Mouse (Mus musculus): ENCODE data around the gene 2210407C18Rik. TPM values are rescaled to one million over a fixed set of nuclear protein-coding genes. Genes with fewer than 3 reads are reported as not detected.
A peak's percentile ranks its signal among the peaks of the same experiment; 100 is the strongest.

Gene 2210407C18Rik
- polyA plus RNA-seq (2014; fragmentation: Nextera tagmentation; extraction: Ambion mirVana) = not detected in 2 replicates

DNA sequence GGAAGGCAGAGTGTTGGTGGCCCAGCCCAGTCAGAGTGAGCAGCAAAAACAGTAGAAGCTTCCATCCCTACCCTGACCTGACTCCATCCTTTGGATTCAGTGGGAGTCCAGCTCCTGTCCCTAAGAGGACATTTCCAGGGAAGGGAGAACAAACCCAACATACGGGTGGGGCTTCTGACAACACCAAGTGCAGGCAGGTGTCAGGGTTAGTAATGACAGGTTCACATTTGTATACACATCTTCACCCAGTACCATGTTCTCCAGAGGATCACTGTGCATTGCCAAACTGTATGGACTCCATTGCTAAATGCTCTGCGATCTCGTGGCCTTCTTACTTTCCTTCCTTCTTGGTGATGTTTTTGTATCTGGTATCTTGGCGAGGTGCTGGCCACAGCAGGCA is at the start of gene 2210407C18Rik:
TSS of gene 2210407C18Rik (minus strand) at position 101 of the 400 bp plus-strand sequence.
- no peak for DNase-seq (ENCODE audit: low spot score)
- Histone ChIP-seq H3K9ac (no peak within 1 kb of the TSS), H3K36me3 (replicated peaks; ENCODE audit: control insufficient read depth, insufficient read depth) (no peaks in the 10 kb centered on the region), H3K4me1 (replicated peaks; ENCODE audit: control insufficient read depth, insufficient read depth, low read length) (no peaks in the 10 kb centered on the region), H3K27ac (no peak within 1 kb of the TSS), H3K9me3 (ENCODE audit: control insufficient read depth, low read length) (no peaks in the 10 kb centered on the region), H3K4me3 (replicated peaks; ENCODE audit: low read length) (no peak within 1 kb of the TSS), H3K4me2 (replicated peaks) (no peak within 1 kb of the TSS), H3K27me3 (ENCODE audit: control insufficient read depth, insufficient read depth, low read length) (no peaks in the 10 kb centered on the region)
- 89% methylated on average over 4 of the region's 4 CpGs for WGBS
- ATAC-seq (ENCODE audit: low FRiP score) = no peak

DNA sequence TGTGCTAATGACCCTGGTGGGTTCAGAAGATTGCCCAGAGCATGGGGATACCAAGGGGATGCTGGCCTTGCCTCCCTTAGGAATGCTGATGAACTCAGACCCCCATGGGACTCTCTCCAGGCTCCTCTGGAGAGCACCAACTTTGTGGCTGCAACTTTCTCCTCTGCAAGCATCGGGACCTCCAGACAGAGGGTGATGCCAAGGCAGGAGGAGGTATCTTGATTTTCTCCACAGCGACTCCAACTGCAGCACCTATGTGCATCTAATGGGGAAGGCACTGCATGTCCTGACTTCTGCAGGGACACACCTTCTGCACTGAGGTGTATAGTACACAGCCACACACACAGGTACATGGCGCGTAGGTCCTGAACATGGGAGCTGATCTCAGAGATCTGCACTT is 42.7 kb upstream of the 2210407C18Rik start, which contains the start of gene Olfr322:
TSS of gene Olfr322 (plus strand) at position 187 of the 400 bp plus-strand sequence.
- no peak within 1 kb of the TSS for H3K27ac ChIP-seq
- H3K27me3 ChIP-seq (ENCODE audit: control insufficient read depth, insufficient read depth, low read length) = no peaks in the 10 kb centered on the region
- WGBS = 85% methylated on average over 4 of the region's 4 CpGs
- no peak within 1 kb of the TSS for H3K4me3 ChIP-seq (replicated peaks; ENCODE audit: low read length)
- no peak within 1 kb of the TSS for H3K4me2 ChIP-seq (replicated peaks)
- H3K9me3 ChIP-seq (ENCODE audit: control insufficient read depth, low read length) = no peaks in the 10 kb centered on the region
- no peak for DNase-seq (ENCODE audit: low spot score)
- no peaks in the 10 kb centered on the region for H3K4me1 ChIP-seq (replicated peaks; ENCODE audit: control insufficient read depth, insufficient read depth, low read length)
- no peaks in the 10 kb centered on the region for H3K36me3 ChIP-seq (replicated peaks; ENCODE audit: control insufficient read depth, insufficient read depth)
- no peak for ATAC-seq (ENCODE audit: low FRiP score)
- no peak within 1 kb of the TSS for H3K9ac ChIP-seq

DNA sequence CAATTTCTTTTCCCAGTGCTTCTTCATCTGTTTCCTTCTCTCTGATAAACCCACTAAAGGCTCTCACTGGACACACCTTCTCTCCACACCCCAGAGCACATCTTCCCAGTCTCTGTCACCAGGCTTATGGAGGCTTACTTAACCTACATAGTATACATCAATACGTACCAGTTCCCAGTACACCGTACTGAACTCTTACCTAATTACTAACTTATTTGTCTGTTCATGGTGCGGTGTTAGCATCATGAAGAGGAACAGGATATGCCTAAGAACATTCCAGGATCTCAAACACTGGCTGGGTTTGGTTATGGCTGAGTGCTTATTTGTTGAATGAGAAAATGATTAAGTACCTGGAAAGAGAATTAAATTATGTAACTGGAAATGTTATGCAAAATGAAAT is 39.3 kb upstream of the 2210407C18Rik start:
- no peak for ATAC-seq (ENCODE audit: low FRiP score)
- H3K4me2 ChIP-seq (replicated peaks) = no peak overlapping the region
- H3K4me1 ChIP-seq (replicated peaks; ENCODE audit: control insufficient read depth, insufficient read depth, low read length) = no peaks in the 10 kb centered on the region
- H3K9me3 ChIP-seq (ENCODE audit: control insufficient read depth, low read length) = no peaks in the 10 kb centered on the region
- no peak overlapping the region for H3K27ac ChIP-seq
- H3K27me3 ChIP-seq (ENCODE audit: control insufficient read depth, insufficient read depth, low read length) = no peaks in the 10 kb centered on the region
- no peak overlapping the region for H3K9ac ChIP-seq
- H3K36me3 ChIP-seq (replicated peaks; ENCODE audit: control insufficient read depth, insufficient read depth) = no peaks in the 10 kb centered on the region
- 91% methylated on average over 3 of the region's 3 CpGs for WGBS
- H3K4me3 ChIP-seq (replicated peaks; ENCODE audit: low read length) = no peak overlapping the region
- DNase-seq (ENCODE audit: low spot score) = no peak

DNA sequence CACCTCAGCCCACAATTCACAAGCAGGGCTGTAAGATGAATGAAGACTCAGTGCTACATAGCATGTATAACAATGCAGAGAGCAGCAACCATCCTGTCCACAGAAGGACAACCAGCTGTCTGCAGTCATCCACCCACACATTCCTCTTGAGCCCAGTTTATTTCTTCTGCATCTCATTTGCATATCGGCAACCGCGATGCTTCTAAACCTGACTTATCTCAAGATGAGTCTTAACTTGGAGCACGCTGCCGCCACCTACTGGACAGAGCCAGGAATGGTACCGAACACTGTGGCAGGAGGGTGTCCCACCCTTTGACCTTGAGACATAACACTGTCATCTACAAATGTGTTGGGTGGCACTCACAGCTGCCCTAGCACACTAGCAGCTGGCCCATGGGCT is 27.5 kb upstream of the 2210407C18Rik start:
- 37% methylated on average over 6 of the region's 6 CpGs for WGBS
- H3K9ac ChIP-seq = no peak overlapping the region
- H3K27me3 ChIP-seq (ENCODE audit: control insufficient read depth, insufficient read depth, low read length) = peaks cover 14% of the 10 kb centered on the region; the same call in 1 of the 2 replicates
- peaks cover 8% of the 10 kb centered on the region for H3K4me1 ChIP-seq (replicated peaks; ENCODE audit: control insufficient read depth, insufficient read depth, low read length)
- no peak overlapping the region for H3K27ac ChIP-seq
- H3K36me3 ChIP-seq (replicated peaks; ENCODE audit: control insufficient read depth, insufficient read depth) = no peaks in the 10 kb centered on the region
- H3K4me3 ChIP-seq (replicated peaks; ENCODE audit: low read length) = no peak overlapping the region
- no peak overlapping the region for H3K4me2 ChIP-seq (replicated peaks)
- ATAC-seq (ENCODE audit: low FRiP score) (no peak), DNase-seq (ENCODE audit: low spot score) (peak; percentile 40)
- H3K9me3 ChIP-seq (ENCODE audit: control insufficient read depth, low read length) = no peaks in the 10 kb centered on the region

DNA sequence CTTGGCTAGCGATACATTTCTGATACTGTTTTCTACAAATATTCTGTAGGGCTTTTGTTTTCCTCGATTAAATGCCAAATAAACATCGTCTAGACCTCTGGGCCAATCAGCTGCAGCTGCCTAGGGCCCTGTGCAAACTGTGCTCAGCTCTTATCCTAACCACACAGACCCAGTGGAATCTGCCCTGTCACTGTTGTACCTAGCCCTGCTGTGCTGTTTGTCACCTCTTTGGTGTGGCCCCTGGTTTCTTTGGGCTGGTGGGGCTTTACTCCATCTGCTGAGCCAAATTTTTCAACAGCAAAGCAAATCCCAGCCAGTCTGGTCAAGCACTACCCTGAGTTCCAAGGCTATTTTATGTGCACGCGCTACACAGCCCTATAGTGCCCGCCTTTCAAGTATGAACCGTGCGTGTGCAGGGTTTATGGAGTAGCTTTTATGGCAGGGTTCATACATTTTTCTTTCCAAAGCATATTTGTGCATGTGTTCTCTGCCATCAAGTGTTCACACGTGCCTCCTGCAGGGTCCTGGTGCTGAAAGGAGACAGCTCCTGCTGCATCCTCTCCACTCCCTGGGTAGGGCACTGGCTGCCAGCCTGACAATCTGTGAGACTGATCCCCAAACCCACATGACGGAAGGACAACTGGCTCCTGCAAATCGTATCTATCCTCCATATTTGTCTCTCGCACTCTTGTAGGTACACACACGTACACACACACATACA is 25.9 kb upstream of the 2210407C18Rik start:
- DNase-seq (ENCODE audit: low spot score) = no peak
- no peak overlapping the region for H3K4me2 ChIP-seq (replicated peaks)
- H3K9me3 ChIP-seq (ENCODE audit: control insufficient read depth, low read length) = no peaks in the 10 kb centered on the region
- no peak for ATAC-seq (ENCODE audit: low FRiP score)
- H3K4me3 ChIP-seq (replicated peaks; ENCODE audit: low read length) = no peak overlapping the region
- no peak overlapping the region for H3K9ac ChIP-seq
- no peaks in the 10 kb centered on the region for H3K36me3 ChIP-seq (replicated peaks; ENCODE audit: control insufficient read depth, insufficient read depth)
- 85% methylated on average over 13 of the region's 13 CpGs for WGBS
- H3K4me1 ChIP-seq (replicated peaks; ENCODE audit: control insufficient read depth, insufficient read depth, low read length) = peaks cover 8% of the 10 kb centered on the region
- H3K27ac ChIP-seq = no peak overlapping the region
- peaks cover 14% of the 10 kb centered on the region; the same call in 1 of the 2 replicates for H3K27me3 ChIP-seq (ENCODE audit: control insufficient read depth, insufficient read depth, low read length)

DNA sequence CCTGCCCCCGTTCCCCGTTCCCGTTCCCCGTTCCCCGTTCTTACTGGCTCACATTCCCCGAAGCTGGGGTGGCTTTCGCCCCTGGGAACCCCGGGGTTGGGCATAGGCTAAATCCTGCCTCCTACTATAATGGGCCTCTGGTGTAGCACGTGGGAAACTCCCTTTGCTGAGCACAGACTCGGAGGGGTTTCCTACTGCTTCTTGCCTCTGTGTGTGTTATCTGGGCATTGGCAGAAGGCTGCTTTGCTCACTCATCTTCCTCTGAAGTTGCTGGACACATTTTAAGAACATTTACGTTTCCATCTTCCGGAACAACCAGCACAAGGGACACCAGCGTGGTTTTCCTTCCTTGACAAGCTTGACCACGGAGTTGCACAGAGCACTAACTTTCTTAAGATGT is 25.2 kb upstream of the 2210407C18Rik start:
- DNase-seq (ENCODE audit: low spot score) (no peak), ATAC-seq (ENCODE audit: low FRiP score) (no peak)
- Histone ChIP-seq H3K4me1 (replicated peaks; ENCODE audit: control insufficient read depth, insufficient read depth, low read length) (peaks cover 8% of the 10 kb centered on the region), H3K4me3 (replicated peaks; ENCODE audit: low read length) (peak overlapping the region; percentile 35), H3K9ac (0 out of 2 replicates have a peak overlapping the region, but pooled peaks have one; percentile 54), H3K27me3 (ENCODE audit: control insufficient read depth, insufficient read depth, low read length) (peaks cover 14% of the 10 kb centered on the region; the same call in 1 of the 2 replicates), H3K9me3 (ENCODE audit: control insufficient read depth, low read length) (no peaks in the 10 kb centered on the region), H3K36me3 (replicated peaks; ENCODE audit: control insufficient read depth, insufficient read depth) (no peaks in the 10 kb centered on the region), H3K4me2 (replicated peaks) (peak overlapping the region; percentile 93), H3K27ac (no peak overlapping the region)
- WGBS = 27% methylated on average over 14 of the region's 14 CpGs

DNA sequence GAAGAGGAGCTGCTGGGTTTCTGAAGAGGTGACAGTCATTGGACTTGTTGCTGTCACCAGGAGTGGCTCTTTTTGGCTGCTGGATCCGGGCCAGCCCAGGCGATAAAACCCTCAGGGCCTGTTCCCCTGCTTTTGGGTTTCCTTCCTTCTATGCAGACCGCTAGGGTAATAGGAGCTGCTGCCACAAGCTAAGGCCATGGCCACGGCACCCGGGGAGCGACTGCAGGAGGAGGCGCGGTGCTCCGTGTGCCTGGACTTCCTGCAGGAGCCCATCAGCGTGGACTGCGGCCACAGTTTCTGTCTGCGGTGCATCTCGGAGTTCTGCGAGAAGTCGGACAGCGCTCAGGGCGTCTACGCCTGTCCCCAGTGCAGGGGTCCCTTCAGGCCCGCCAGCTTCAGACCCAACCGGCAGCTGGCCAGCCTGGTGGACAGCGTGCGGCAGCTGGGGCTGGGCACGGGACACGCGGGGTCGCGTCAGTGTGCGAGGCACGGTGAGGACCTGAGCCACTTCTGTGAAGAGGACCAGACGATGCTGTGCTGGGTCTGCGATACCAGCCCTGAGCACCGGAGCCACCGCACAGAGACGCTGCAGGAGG is 24.5 kb upstream of the 2210407C18Rik start, which contains the start of gene Trim58:
TSS of gene Trim58 (plus strand) at position 194 of the 596 bp plus-strand sequence.
- DNase-seq (ENCODE audit: low spot score) (no peak), ATAC-seq (ENCODE audit: low FRiP score) (0 out of 2 replicates have a peak, but pooled peaks have one; percentile 37)
- peak within 1 kb of the TSS; percentile 35 for H3K4me3 ChIP-seq (replicated peaks; ENCODE audit: low read length)
- no peaks in the 10 kb centered on the region for H3K36me3 ChIP-seq (replicated peaks; ENCODE audit: control insufficient read depth, insufficient read depth)
- no peak within 1 kb of the TSS for H3K27ac ChIP-seq
- H3K4me1 ChIP-seq (replicated peaks; ENCODE audit: control insufficient read depth, insufficient read depth, low read length) = peaks cover 8% of the 10 kb centered on the region
- WGBS = 4% methylated on average over 34 of the region's 34 CpGs
- no peaks in the 10 kb centered on the region for H3K9me3 ChIP-seq (ENCODE audit: control insufficient read depth, low read length)
- H3K9ac ChIP-seq = peak within 1 kb of the TSS; percentile 54
- peaks cover 14% of the 10 kb centered on the region; the same call in 1 of the 2 replicates for H3K27me3 ChIP-seq (ENCODE audit: control insufficient read depth, insufficient read depth, low read length)
- H3K4me2 ChIP-seq (replicated peaks) = peak within 1 kb of the TSS; percentile 93

DNA sequence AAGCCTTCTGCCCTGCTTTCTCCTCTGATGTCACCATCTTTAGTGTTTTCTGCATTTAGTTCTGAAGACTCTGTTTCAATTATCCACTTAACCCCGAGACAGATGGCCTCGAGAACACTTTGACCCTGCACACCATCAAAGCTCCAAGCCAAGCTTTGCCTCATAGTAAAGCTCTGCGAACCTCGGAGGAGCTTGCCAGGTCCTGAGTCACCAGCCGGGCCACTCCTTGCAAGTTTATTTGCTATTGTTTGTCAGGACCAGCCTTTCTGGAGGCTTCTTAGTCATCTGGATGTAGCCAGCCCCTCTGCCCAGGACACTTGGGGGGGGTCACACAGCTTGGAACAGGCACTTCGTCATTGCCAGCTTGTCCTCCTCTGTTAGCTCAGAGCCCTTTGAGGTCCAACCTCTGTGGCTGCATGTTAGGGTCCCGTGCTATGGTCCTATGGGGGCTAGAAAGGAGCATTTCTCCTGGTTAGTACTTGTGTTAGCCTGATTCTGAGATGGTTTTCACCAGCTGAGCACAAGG is 22.4 kb upstream of the 2210407C18Rik start:
- Histone ChIP-seq H3K4me1 (replicated peaks; ENCODE audit: control insufficient read depth, insufficient read depth, low read length) (peaks cover 8% of the 10 kb centered on the region), H3K27me3 (ENCODE audit: control insufficient read depth, insufficient read depth, low read length) (peaks cover 14% of the 10 kb centered on the region; the same call in 1 of the 2 replicates), H3K27ac (no peak overlapping the region), H3K36me3 (replicated peaks; ENCODE audit: control insufficient read depth, insufficient read depth) (no peaks in the 10 kb centered on the region), H3K4me3 (replicated peaks; ENCODE audit: low read length) (no peak overlapping the region), H3K9ac (no peak overlapping the region), H3K4me2 (replicated peaks) (no peak overlapping the region), H3K9me3 (ENCODE audit: control insufficient read depth, low read length) (no peaks in the 10 kb centered on the region)
- ATAC-seq (ENCODE audit: low FRiP score) = no peak
- WGBS = 68% methylated on average over 7 of the region's 7 CpGs
- DNase-seq (ENCODE audit: low spot score) = no peak

DNA sequence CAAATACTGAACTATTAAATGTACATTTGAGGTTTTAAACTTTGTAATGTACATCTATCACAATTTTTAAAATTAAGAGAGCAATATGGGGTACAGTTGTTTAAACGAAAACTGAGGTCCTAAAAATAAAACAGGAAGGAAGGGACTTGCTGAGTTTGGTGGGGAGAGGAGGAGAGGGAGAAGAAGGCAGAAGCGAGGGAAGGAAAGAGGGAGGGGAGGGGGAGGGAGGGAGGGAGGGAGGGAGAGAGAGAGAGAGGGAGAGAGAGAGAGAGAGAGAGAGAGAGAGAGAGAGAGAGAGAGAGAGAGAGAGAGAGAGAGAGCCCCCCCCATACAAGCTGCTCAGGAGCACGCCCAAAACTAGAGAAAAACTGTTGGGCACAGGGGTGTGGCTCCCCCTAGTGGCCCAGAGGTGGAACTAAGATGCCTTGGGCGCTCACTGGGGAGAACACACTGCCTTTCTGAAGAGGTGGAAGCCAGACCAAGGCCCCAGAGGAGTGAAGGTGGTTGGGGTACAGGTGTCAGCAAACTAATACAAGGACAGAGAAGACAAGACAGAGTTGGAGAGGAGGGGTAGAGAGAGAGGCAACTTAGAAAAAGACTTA is 20.6 kb upstream of the 2210407C18Rik start:
- no peak overlapping the region for H3K9ac ChIP-seq
- no peak overlapping the region for H3K4me3 ChIP-seq (replicated peaks; ENCODE audit: low read length)
- H3K27ac ChIP-seq = no peak overlapping the region
- no peaks in the 10 kb centered on the region for H3K9me3 ChIP-seq (ENCODE audit: control insufficient read depth, low read length)
- peaks cover 8% of the 10 kb centered on the region for H3K4me1 ChIP-seq (replicated peaks; ENCODE audit: control insufficient read depth, insufficient read depth, low read length)
- ATAC-seq (ENCODE audit: low FRiP score) (no peak), DNase-seq (ENCODE audit: low spot score) (peak; percentile 60)
- H3K36me3 ChIP-seq (replicated peaks; ENCODE audit: control insufficient read depth, insufficient read depth) = no peaks in the 10 kb centered on the region
- H3K4me2 ChIP-seq (replicated peaks) = no peak overlapping the region
- WGBS = 23% methylated on average over 3 of the region's 4 CpGs
- H3K27me3 ChIP-seq (ENCODE audit: control insufficient read depth, insufficient read depth, low read length) = peaks cover 10% of the 10 kb centered on the region; the same call in 1 of the 2 replicates
